Mouse (Mus musculus) liver, embryonic 12.5 days (tissue): ENCODE measurements around the gene Olfr1500. TPM values are rescaled to one million over a fixed set of nuclear protein-coding genes. Genes with fewer than 3 reads are reported as not detected.
"Not testable (repeated sequence)": the region's sequence is repeated elsewhere in the genome, so short reads cannot be mapped to it uniquely, and the experiment has no call there.

Experiments
- ATAC-seq: fragments of 200-750 bp; cut with Nextera tagmentation; 2 replicates; pipeline ENCODE4 v1.8.0; 2017; ENCODE audit warnings: moderate number of reproducible peaks, mild to moderate bottlenecking, moderate library complexity
- H3K27ac ChIP-seq: fragments of 300-500 bp; sonication (generic); 2 replicates; pipeline ENCODE4 v1.5.1; 2016; ENCODE audit warnings: mild to moderate bottlenecking
- H3K27me3 ChIP-seq: fragments of 300-500 bp; sonication (generic); replicated peaks from 2 replicates; pipeline ENCODE4 v1.6.1; 2016; ENCODE audit warnings: mild to moderate bottlenecking, moderate library complexity
- H3K36me3 ChIP-seq: fragments of 300-500 bp; sonication (generic); 2 replicates; pipeline ENCODE4 v1.6.1; 2016; ENCODE audit warnings: mild to moderate bottlenecking, moderate library complexity
- H3K4me1 ChIP-seq: fragments of 300-500 bp; sonication (generic); 2 replicates; pipeline ENCODE4 v1.6.1; 2016
- H3K4me2 ChIP-seq: fragments of 300-500 bp; sonication (generic); 2 replicates; pipeline ENCODE4 v1.6.1; 2016; ENCODE audit warnings: mild to moderate bottlenecking, moderate library complexity
- H3K4me3 ChIP-seq: fragments of 300-500 bp; sonication (generic); 2 replicates; pipeline ENCODE4 v1.5.1; 2016; ENCODE audit warnings: mild to moderate bottlenecking, moderate library complexity
- H3K9ac ChIP-seq: fragments of 300-500 bp; sonication (generic); 2 replicates; pipeline ENCODE4 v1.6.1; 2016; ENCODE audit warnings: mild to moderate bottlenecking, moderate library complexity
- H3K9me3 ChIP-seq: fragments of 300-500 bp; sonication (generic); replicated peaks from 2 replicates; pipeline ENCODE4 v1.6.1; 2016; ENCODE audit warnings: mild to moderate bottlenecking, moderate library complexity
- WGBS: fragments of 180-500 bp; shearing (Covaris S2); methylation state at CpG from one replicate; pipeline ENCODE4 v1.1.7; 2016; ENCODE audit not compliant: insufficient replicate concordance; 5-methylcytosine and 5-hydroxymethylcytosine counted together
- polyA plus RNA-seq: library from polyadenylated mRNA; unstranded; fragments of >200 nt; fragmentation: Nextera tagmentation; extraction: Ambion mirVana; gene quantifications from 2 replicates; pipeline ENCODE4 v1.2.1, GENCODE M21; 2016

Gene Olfr1500
- not detected in 2 replicates for polyA plus RNA-seq

DNA sequence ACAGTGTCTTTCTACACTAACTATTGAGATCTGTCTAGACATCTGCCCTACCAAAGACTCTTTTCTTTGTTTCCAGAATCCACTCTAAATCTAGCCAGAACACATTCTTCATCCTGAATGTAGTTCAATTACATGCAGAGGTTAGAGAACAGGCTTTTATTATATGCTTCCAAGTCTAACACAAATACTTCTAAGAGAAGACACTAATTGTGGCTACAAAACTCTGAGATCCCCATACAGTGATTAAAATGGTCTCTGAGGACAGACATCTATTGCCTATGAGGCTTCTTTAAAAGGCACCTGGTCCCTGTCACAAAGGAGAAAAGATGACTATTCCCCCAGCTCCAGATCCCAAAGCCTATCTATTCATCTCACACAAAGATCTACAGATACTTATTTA, at the start of gene Olfr1500:
Gene Olfr1500, minus strand, starts transcription at position 101 of the 400 bp plus-strand sequence.
- H3K9ac ChIP-seq, result no peak within 1 kb of the TSS
- no peak for ATAC-seq
- H3K4me3 ChIP-seq, result no peak within 1 kb of the TSS
- H3K27me3 ChIP-seq, result no peaks in the 10 kb centered on the region
- H3K9me3 ChIP-seq, result no peaks in the 10 kb centered on the region
- H3K4me1 ChIP-seq, result no peaks in the 10 kb centered on the region
- no peak within 1 kb of the TSS for H3K4me2 ChIP-seq
- H3K27ac ChIP-seq, result no peak within 1 kb of the TSS
- H3K36me3 ChIP-seq, result no peaks in the 10 kb centered on the region

DNA sequence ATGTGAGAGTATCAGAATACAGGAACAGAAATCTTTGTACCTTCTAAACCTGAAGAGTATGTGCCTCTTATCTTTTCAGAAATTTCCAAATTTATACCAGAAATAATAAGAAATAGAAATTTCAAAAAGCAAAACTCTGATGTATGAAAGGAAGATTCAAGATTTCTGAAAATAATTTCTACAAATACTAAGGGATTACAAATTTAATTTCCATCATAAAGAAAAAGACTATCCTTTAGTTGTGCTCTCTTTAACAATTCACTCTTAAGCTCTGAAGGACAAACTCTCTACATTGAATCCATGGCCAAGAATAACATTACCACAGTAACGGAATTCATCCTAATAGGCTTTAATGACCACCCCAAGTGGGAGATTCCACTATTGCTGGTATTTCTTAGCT, 31.2 kb upstream of the Olfr1500 start, which contains the start of gene Olfr1502:
Gene Olfr1502, plus strand, starts transcription at position 301 of the 400 bp plus-strand sequence.
- Histone ChIP-seq H3K4me2 (no peak within 1 kb of the TSS), H3K27me3 (no peaks in the 10 kb centered on the region), H3K9ac (no peak within 1 kb of the TSS), H3K4me1 (no peaks in the 10 kb centered on the region), H3K27ac (no peak within 1 kb of the TSS), H3K36me3 (no peaks in the 10 kb centered on the region), H3K9me3 (no peaks in the 10 kb centered on the region), H3K4me3 (no peak within 1 kb of the TSS)
- WGBS, result 63% methylated on average over 1 of the region's 1 CpGs
- no peak for ATAC-seq

- not testable (repeated sequence) for H3K27me3 ChIP-seq, H3K4me2 ChIP-seq, H3K4me3 ChIP-seq, H3K4me1 ChIP-seq, H3K27ac ChIP-seq, H3K36me3 ChIP-seq, H3K9me3 ChIP-seq, H3K9ac ChIP-seq, ATAC-seq
Measured at GRCm38 (mm10) chr19:13850592-13850991, 20.3 kb upstream of the Olfr1500 start, which contains the start of gene Olfr1501. Olfr1501 (minus strand) TSS chr19:13850692.

DNA sequence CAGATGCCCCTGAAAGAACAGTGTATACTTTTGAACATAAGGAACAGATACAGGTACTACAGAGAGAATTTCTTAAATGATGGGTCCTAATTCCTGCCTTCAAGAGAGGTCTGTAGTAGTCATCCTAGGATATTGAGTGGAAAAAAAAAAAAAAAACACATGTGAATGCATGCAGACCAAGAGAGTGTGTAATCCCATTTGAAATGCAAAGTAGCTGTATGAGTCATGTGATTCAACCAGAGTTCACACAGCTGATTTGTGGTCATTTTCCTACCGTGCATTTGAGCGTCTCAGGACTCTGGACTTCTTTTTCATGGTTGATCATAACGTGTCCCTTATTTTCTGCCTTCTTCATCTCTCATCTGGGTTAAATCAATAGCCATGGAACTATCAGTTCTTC, 1.8 kb downstream of the Olfr1500 start:
- 62% methylated on average over 3 of the region's 3 CpGs for WGBS

GRCm38 (mm10) chr19:13820847-13821246, 9.4 kb downstream of the Olfr1500 start:
- ATAC-seq, result no peak
- Histone ChIP-seq H3K9me3 (no peaks in the 10 kb centered on the region), H3K36me3 (no peaks in the 10 kb centered on the region), H3K4me3 (no peak overlapping the region), H3K4me2 (no peak overlapping the region), H3K9ac (no peak overlapping the region), H3K4me1 (no peaks in the 10 kb centered on the region), H3K27me3 (no peaks in the 10 kb centered on the region), H3K27ac (no peak overlapping the region)
- WGBS, result 23% methylated on average over 5 of the region's 5 CpGs

More for the DNA sequence above, 1.8 kb downstream of the Olfr1500 start:
- H3K27ac ChIP-seq, result no peak overlapping the region
- no peaks in the 10 kb centered on the region for H3K4me1 ChIP-seq
- ATAC-seq, result no peak
- H3K4me3 ChIP-seq, result no peak overlapping the region
- no peak overlapping the region for H3K4me2 ChIP-seq
- no peaks in the 10 kb centered on the region for H3K27me3 ChIP-seq
- no peak overlapping the region for H3K9ac ChIP-seq
- no peaks in the 10 kb centered on the region for H3K9me3 ChIP-seq
- H3K36me3 ChIP-seq, result no peaks in the 10 kb centered on the region

GRCm38 (mm10) chr19:13819347-13819746, 10.9 kb downstream of the Olfr1500 start, which contains the start of gene Olfr1499:
Olfr1499 (minus strand) TSS chr19:13819447.
- no peak within 1 kb of the TSS for H3K9ac ChIP-seq
- no peaks in the 10 kb centered on the region for H3K4me1 ChIP-seq
- H3K9me3 ChIP-seq, result no peaks in the 10 kb centered on the region
- no peak within 1 kb of the TSS for H3K27ac ChIP-seq
- no peak within 1 kb of the TSS for H3K4me2 ChIP-seq
- H3K4me3 ChIP-seq, result no peak within 1 kb of the TSS
- no peaks in the 10 kb centered on the region for H3K36me3 ChIP-seq
- no peak for ATAC-seq
- no peaks in the 10 kb centered on the region for H3K27me3 ChIP-seq

DNA sequence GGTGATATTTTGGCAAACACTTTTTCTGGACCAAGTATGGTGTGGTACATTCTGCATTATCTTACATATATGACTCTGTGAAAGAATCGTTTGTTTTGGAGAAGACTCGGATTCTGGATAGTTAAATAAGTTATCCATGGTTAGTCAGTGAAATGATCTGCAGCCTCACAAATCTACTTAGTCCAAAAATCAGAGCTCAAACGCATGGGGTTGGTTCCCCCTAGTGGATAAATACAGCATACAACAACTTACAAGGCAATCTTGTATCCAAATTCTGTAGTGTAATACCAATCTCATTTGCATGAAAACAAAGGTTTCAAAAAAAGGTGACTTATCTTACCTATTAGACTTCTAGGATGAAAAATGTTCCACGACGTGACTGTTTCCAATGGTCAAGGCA, 11.5 kb downstream of the Olfr1500 start:
- ATAC-seq, result no peak
- no peak overlapping the region for H3K4me3 ChIP-seq
- no peaks in the 10 kb centered on the region for H3K4me1 ChIP-seq
- no peaks in the 10 kb centered on the region for H3K27me3 ChIP-seq
- H3K9me3 ChIP-seq, result no peaks in the 10 kb centered on the region
- no peak overlapping the region for H3K27ac ChIP-seq
- no peak overlapping the region for H3K4me2 ChIP-seq
- H3K9ac ChIP-seq, result no peak overlapping the region
- H3K36me3 ChIP-seq, result no peaks in the 10 kb centered on the region
- 22% methylated on average over 5 of the region's 5 CpGs for WGBS

DNA sequence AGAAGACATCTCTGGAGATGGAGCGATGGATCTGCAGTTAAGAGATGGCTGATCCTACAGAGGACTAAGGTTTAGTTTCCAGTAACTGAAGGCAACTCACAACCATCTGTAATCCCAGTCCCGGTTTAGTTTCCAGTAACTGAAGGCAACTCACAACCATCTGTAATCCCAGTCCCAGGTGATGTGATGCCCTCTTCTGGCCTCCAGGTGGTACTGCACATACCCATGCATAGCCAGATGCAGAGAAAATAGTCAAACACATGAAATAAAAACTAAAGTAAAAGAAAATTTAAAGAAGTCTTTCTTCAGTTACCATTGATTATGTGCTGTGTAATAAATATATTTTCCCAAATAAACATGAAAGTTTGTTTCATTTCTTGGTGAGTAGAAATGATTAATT, 17.5 kb downstream of the Olfr1500 start:
- no peak for ATAC-seq
- Histone ChIP-seq H3K9ac (no peak overlapping the region), H3K4me2 (no peak overlapping the region), H3K27me3 (no peaks in the 10 kb centered on the region), H3K36me3 (no peaks in the 10 kb centered on the region), H3K4me1 (no peaks in the 10 kb centered on the region), H3K4me3 (no peak overlapping the region), H3K9me3 (no peaks in the 10 kb centered on the region), H3K27ac (no peak overlapping the region)
- whole genome bisulfite sequencing, result 43% methylated on average over 2 of the region's 2 CpGs

DNA sequence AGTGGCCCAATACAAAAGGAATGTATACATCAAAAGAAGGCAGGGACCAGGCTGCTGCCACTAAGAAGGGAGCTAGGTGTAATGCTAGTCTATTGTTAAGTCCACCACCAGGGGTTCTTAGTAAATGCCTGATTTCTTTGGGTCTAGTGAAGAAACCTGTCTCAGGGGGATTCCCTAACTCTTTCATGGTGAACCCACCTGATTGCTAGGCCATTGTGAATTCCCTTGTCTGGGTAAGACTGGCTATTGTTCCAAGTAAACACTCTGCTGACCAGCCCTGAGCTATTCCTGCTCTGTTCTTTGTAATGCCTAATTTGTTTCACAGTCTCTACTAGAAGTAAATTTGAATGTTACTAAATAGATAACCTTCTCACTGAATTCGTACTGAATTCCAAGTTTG, 24.8 kb downstream of the Olfr1500 start:
- not testable (repeated sequence) for H3K4me1 ChIP-seq, H3K36me3 ChIP-seq, H3K27me3 ChIP-seq, H3K27ac ChIP-seq, H3K9ac ChIP-seq, ATAC-seq, H3K4me2 ChIP-seq, H3K4me3 ChIP-seq, H3K9me3 ChIP-seq
- WGBS, result 34% methylated on average over 1 of the region's 1 CpGs

GRCm38 (mm10) chr19:13798102-13798501, 32.2 kb downstream of the Olfr1500 start, which contains the start of gene Olfr1497:
Olfr1497 (minus strand) TSS chr19:13798202.
- Histone ChIP-seq H3K4me3 (no peak within 1 kb of the TSS), H3K4me2 (no peak within 1 kb of the TSS), H3K4me1 (no peaks in the 10 kb centered on the region), H3K36me3 (no peaks in the 10 kb centered on the region), H3K9me3 (no peaks in the 10 kb centered on the region), H3K27me3 (no peaks in the 10 kb centered on the region), H3K9ac (no peak within 1 kb of the TSS), H3K27ac (no peak within 1 kb of the TSS)
- no peak for ATAC-seq

- no peaks in the 10 kb centered on the region for H3K27me3 ChIP-seq
- 48% methylated on average over 1 of the region's 1 CpGs for WGBS
- no peak for ATAC-seq
Measured at GRCm38 (mm10) chr19:13777578-13777977, 52.7 kb downstream of the Olfr1500 start, which contains the start of gene Olfr1496. Olfr1496 (plus strand) TSS chr19:13777878.

More at GRCm38 (mm10) chr19:13777578-13777977, 52.7 kb downstream of the Olfr1500 start, which contains the start of gene Olfr1496:
- H3K4me1 ChIP-seq, result no peaks in the 10 kb centered on the region
- no peak within 1 kb of the TSS for H3K4me2 ChIP-seq
- no peak within 1 kb of the TSS for H3K4me3 ChIP-seq
- no peaks in the 10 kb centered on the region for H3K9me3 ChIP-seq
- H3K27ac ChIP-seq, result no peak within 1 kb of the TSS
- H3K9ac ChIP-seq, result no peak within 1 kb of the TSS
- H3K36me3 ChIP-seq, result no peaks in the 10 kb centered on the region
